Mouse (Mus musculus) CH12.LX (cell line): ENCODE results near the gene Spsb2. TPM values are rescaled to one million over a fixed set of nuclear protein-coding genes. Genes with fewer than 3 reads are reported as not detected.

Experiments used
- DNase-seq: peaks from one replicate; pipeline ENCODE4 v3.0.0-alpha.2; 2013; ENCODE audit errors: extremely low read depth
- H3K27ac ChIP-seq: 2 replicates; pipeline ENCODE4 v1.5.1; 2012; ENCODE audit warnings: low read depth, mild to moderate bottlenecking, control low read depth, moderate library complexity; ENCODE audit not compliant: insufficient read depth
- H3K27me3 ChIP-seq: replicated peaks from 2 replicates; pipeline ENCODE3; 2012; ENCODE audit warnings: inconsistent platforms
- H3K36me3 ChIP-seq, 2 experiments: replicated peaks in 1 of 2; 2 replicates each; pipeline versions ENCODE3 to v1.6.1; 2012; ENCODE audit warnings: inconsistent platforms in 1 of 2, low read length in 1 of 2, mild to moderate bottlenecking in 1 of 2, mixed read lengths in 1 of 2, moderate library complexity in 1 of 2; ENCODE audit not compliant: control insufficient read depth in 1 of 2, insufficient read depth in 1 of 2
- H3K4me1 ChIP-seq, 2 experiments: 2 replicates each; pipeline ENCODE4 v1.6.1; 2012; ENCODE audit warnings: inconsistent platforms in 1 of 2, moderate library complexity in 1 of 2; ENCODE audit not compliant: insufficient read depth in 2 of 2, control insufficient read depth in 1 of 2
- H3K4me2 ChIP-seq: 2 replicates; pipeline ENCODE4 v1.6.1; 2012; ENCODE audit warnings: low read depth, mild to moderate bottlenecking, control low read depth; ENCODE audit not compliant: poor library complexity, insufficient read depth, severe bottlenecking
- H3K4me3 ChIP-seq, 3 experiments: fragments of 150-350 bp in 1 of 3; sonication (generic) in 1 of 3; replicated peaks in 1 of 3; 2 replicates each; pipeline versions ENCODE3 to v1.5.1; 2011 to 2012; ENCODE audit warnings: low read depth in 2 of 3, low read length in 2 of 3, mild to moderate bottlenecking in 2 of 3, moderate library complexity in 2 of 3, control low read depth in 1 of 3, improper control_type of control experiment in 1 of 3, inconsistent platforms in 1 of 3, mixed read lengths in 1 of 3; ENCODE audit not compliant: poor library complexity in 1 of 3
- H3K79me2 ChIP-seq: replicated peaks from 2 replicates; pipeline ENCODE4 v1.6.1; 2012; ENCODE audit warnings: mild to moderate bottlenecking, moderate library complexity; ENCODE audit not compliant: control insufficient read depth, poor library complexity, insufficient read depth, severe bottlenecking; ENCODE audit errors: extremely low read depth
- H3K9ac ChIP-seq: 2 replicates; pipeline ENCODE4 v1.6.1; 2012; ENCODE audit warnings: low read depth, mild to moderate bottlenecking, control low read depth, moderate library complexity; ENCODE audit not compliant: insufficient read depth
- H3K9me3 ChIP-seq: replicated peaks from 2 replicates; pipeline ENCODE3; 2012; ENCODE audit warnings: low read length, inconsistent platforms, mixed read lengths
- BHLHE40 ChIP-seq: IDR thresholded peaks from 2 replicates; pipeline ENCODE4 v1.6.1; 2011; ENCODE audit warnings: mild to moderate bottlenecking, low read depth, low read length, improper control_type of control experiment
- CHD2 ChIP-seq: IDR thresholded peaks from 2 replicates; pipeline ENCODE4 v1.6.1; 2011; ENCODE audit warnings: low read length, improper control_type of control experiment
- CTCF ChIP-seq, 2 experiments: IDR thresholded peaks in 1 of 2; conservative IDR thresholded peaks in 1 of 2; 2 replicates each; pipeline ENCODE4 v1.5.1; 2011 to 2012; ENCODE audit warnings: low read depth in 2 of 2, low read length in 2 of 2, improper control_type of control experiment in 1 of 2, inconsistent platforms in 1 of 2, mild to moderate bottlenecking in 1 of 2, moderate library complexity in 1 of 2
- ELF1 ChIP-seq: IDR thresholded peaks from 2 replicates; pipeline ENCODE4 v1.6.1; 2014; ENCODE audit warnings: low read depth, mild to moderate bottlenecking, inconsistent platforms, low read length, improper control_type of control experiment
- HCFC1 ChIP-seq: IDR thresholded peaks from 2 replicates; pipeline ENCODE4 v1.6.1; 2012; ENCODE audit warnings: low read depth, mild to moderate bottlenecking, inconsistent platforms, low read length, improper control_type of control experiment
- IRF4 ChIP-seq: IDR thresholded peaks from 2 replicates; pipeline ENCODE4 v1.6.1; 2014; ENCODE audit warnings: low read depth, mild to moderate bottlenecking, inconsistent platforms, low read length, improper control_type of control experiment
- MEF2A ChIP-seq: IDR thresholded peaks from 2 replicates; pipeline ENCODE4 v1.6.1; 2014; ENCODE audit warnings: low read depth, mild to moderate bottlenecking, inconsistent platforms, low read length, improper control_type of control experiment, borderline replicate concordance
- MXI1 ChIP-seq: IDR thresholded peaks from 2 replicates; pipeline ENCODE4 v1.6.1; 2011; ENCODE audit warnings: mild to moderate bottlenecking, low read depth, low read length, improper control_type of control experiment
- MYC ChIP-seq: IDR thresholded peaks from 2 replicates; pipeline ENCODE4 v1.6.1; 2011; ENCODE audit warnings: low read depth, mild to moderate bottlenecking, improper control_type of control experiment, low read length
- NELFE ChIP-seq: IDR thresholded peaks from 2 replicates; pipeline ENCODE4 v1.6.1; 2011; ENCODE audit warnings: low read depth, low read length, improper control_type of control experiment
- POLR2A ChIP-seq: IDR thresholded peaks from 2 replicates; pipeline ENCODE4 v1.6.1; 2011; ENCODE audit warnings: low read depth, mild to moderate bottlenecking, improper control_type of control experiment, low read length
- RCOR1 ChIP-seq: conservative IDR thresholded peaks from 2 replicates; pipeline ENCODE4 v1.6.1; 2012; ENCODE audit warnings: low read depth, mild to moderate bottlenecking, inconsistent platforms, low read length, improper control_type of control experiment
- TBP ChIP-seq: conservative IDR thresholded peaks from 2 replicates; pipeline ENCODE4 v1.6.1; 2011; ENCODE audit warnings: low read depth, low read length, improper control_type of control experiment
- USF1 ChIP-seq: IDR thresholded peaks from 2 replicates; pipeline ENCODE4 v1.6.1; 2014; ENCODE audit warnings: low read depth, mild to moderate bottlenecking, inconsistent platforms, low read length, improper control_type of control experiment
- USF2 ChIP-seq: conservative IDR thresholded peaks from 2 replicates; pipeline ENCODE4 v1.6.1; 2011; ENCODE audit warnings: low read depth, low read length, improper control_type of control experiment
- ZMIZ1 ChIP-seq: IDR thresholded peaks from 2 replicates; pipeline ENCODE4 v1.6.1; 2012; ENCODE audit warnings: low read depth, mild to moderate bottlenecking, inconsistent platforms, low read length, improper control_type of control experiment
- ZNF384 ChIP-seq: IDR thresholded peaks from 2 replicates; pipeline ENCODE4 v1.6.1; 2012; ENCODE audit warnings: low read depth, low read length, improper control_type of control experiment, inconsistent platforms
- dilution Hi-C: fragments of 300-500 bp; cut with MboI; formaldehyde crosslinking; loops from 2 replicates; pipeline ENCODE4 v1.14.3; 2020; ENCODE audit warnings: low sequenced_read_pairs; ENCODE audit not compliant: extremely low pct_unique_long_range_greater_than_20kb, extremely low pct_ligation_motif_present
- in situ Hi-C: fragments of 300-500 bp; cut with MboI; formaldehyde crosslinking; loops from 3 replicates; pipeline ENCODE4 v1.14.3; 2019; ENCODE audit warnings: low sequenced_read_pairs, low pct_ligation_motif_present, low pct_unique_long_range_greater_than_20kb, mixed read lengths
- polyA plus RNA-seq: library from polyadenylated mRNA; unstranded; fragments of >175 nt; gene quantifications from 2 replicates; pipeline ENCODE4 v1.2.1, GENCODE M21; 2012; ENCODE audit warnings: low read depth; ENCODE audit not compliant: insufficient read length
- total RNA-seq, 2 experiments: library from RNA; depleted of rRNA; stranded (reverse); fragments of 300-350 nt in 1 of 2; fragments of >200 nt in 1 of 2; gene quantifications; 2 replicates each; pipeline ENCODE4 v1.2.3; 2012 to 2014

Spsb2 gene
- total and polyA plus RNA-seq, 3 experiments = 2.4 to 3.3 TPM; not detected in 1

DNA sequence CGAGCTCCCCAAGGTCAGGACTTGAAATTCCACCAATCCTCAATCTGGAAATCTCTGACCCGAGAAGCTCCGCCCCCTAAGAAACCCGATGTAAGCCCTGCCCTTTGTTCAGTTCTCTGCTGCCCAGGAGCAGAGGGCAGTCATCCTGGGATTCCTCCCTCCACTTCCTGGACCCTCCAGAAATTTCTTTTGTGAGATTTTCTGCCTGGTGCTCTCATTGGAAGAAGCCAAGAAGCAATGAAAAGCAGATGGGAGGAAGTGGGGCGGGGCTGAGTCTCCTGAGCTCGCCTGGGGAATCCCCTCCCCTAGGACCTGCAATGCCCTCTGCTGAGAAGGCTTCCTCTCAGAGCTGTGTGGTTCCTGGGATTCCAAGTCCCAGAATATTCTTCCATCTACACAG is 26.0 kb upstream of the Spsb2 start (continued):
- peak; percentile 53; the same call in 1 of the 2 replicates for TF ChIP-seq RCOR1
- TF ChIP-seq ELF1 = peak; percentile 78
- peak; percentile 54; the same call in 1 of the 2 replicates for TF ChIP-seq MXI1
- no peak for TF ChIP-seq USF1
- peak; percentile 58 for TF ChIP-seq HCFC1
- TF ChIP-seq IRF4 = peak; percentile 52; the same call in 1 of the 2 replicates
- no peak for TF ChIP-seq ZNF384
- no peak for TF ChIP-seq MEF2A
- no peak for TF ChIP-seq USF2

DNA sequence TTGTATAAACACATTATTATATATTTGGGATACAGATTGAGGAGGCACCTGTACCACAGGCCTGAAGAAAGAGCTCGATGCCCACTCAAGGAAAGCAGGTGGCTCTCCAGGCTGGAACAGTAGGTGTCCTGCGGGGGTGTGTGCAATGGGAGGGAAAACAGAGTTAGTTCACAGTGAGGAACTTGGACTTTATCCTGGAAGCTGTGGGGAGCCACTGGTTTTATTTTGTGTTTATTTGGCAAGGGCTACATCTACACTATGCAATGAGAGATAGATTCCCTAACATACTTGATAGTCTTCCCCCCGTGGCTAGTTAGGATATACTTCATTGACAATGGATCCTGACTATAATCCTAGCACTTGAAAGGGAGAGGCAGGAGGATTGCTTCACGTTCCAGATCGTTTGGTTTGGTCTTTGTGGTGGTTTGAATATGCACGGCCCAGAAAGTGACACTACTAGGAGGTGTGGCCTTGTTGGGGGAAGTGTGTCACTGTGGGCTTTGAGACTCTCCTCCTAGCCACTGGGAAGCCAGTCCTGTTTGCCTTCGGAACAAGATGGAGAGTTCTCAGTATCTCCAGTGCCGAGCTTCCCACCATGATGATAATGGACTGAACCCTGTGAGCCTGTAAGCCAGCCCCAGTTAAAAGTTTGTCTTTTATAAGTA is 21.6 kb upstream of the Spsb2 start:
- H3K36me3 ChIP-seq = peaks cover 0 to 9% of the 10 kb centered on the region in 2 experiments
- TF ChIP-seq ZMIZ1 = 0 out of 2 replicates have a peak, but pooled peaks have one; percentile 31
- TF ChIP-seq NELFE = 0 out of 2 replicates have a peak, but pooled peaks have one; percentile 42
- no peak for TF ChIP-seq CHD2
- peak; percentile 19; the same call in 1 of the 2 replicates for TF ChIP-seq MEF2A
- TF ChIP-seq TBP = peak; percentile 85
- peak; percentile 75 for TF ChIP-seq POLR2A
- peak; percentile 39; the same call in 1 of the 2 replicates for TF ChIP-seq ELF1
- no peak for TF ChIP-seq MYC
- peak; percentile 55; the same call in 1 of the 2 replicates for TF ChIP-seq MXI1
- peak; percentile 41 for TF ChIP-seq BHLHE40
- TF ChIP-seq, all 38 proteins: peak for 8
- Histone ChIP-seq H3K9ac (peak overlapping the region; percentile 53), H3K27me3 (no peaks in the 10 kb centered on the region), H3K4me1 (peaks cover 7 to 22% of the 10 kb centered on the region in 2 experiments; a peak in 3 of 4 replicates), H3K27ac (no peak overlapping the region), H3K79me2 (no peaks in the 10 kb centered on the region), H3K4me2 (no peak overlapping the region; the same call in 1 of the 2 replicates), H3K9me3 (no peaks in the 10 kb centered on the region), H3K4me3 (peak overlapping the region in 2 of 3 experiments; percentile 42 to 50)
- in situ Hi-C loops = no loop called here
- DNase-seq = peak; percentile 76
- dilution Hi-C loops = no loop called here

DNA sequence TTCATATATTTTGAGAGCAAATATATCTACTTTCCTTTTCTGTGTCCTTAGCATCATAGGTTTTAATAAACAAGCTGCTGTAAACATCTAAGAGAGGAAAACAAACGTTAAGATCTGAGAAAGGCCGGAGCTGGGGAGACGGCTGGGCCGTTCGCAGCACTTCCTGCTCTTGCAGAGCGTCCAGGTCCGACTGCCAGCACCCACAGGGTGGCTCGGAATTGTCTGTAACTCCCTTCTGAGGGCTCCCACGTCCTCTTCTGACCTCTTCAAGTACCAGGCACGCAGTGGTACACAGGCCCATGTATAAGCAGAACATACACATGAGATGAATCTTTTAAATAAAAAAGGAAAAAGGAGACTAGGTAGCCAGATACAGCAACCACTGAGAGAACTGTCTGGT is 20.7 kb upstream of the Spsb2 start:
- Histone ChIP-seq H3K27me3 (no peaks in the 10 kb centered on the region), H3K9ac (no peak overlapping the region), H3K79me2 (no peaks in the 10 kb centered on the region), H3K4me2 (peak overlapping the region; percentile 40; the same call in 1 of the 2 replicates), H3K4me1 (peaks cover 6 to 21% of the 10 kb centered on the region in 2 experiments; a peak in 3 of 4 replicates), H3K27ac (no peak overlapping the region), H3K9me3 (no peaks in the 10 kb centered on the region), H3K4me3 (peak overlapping the region in 2 of 3 experiments; percentile 42 to 50), H3K36me3 (peaks cover 0 to 9% of the 10 kb centered on the region in 2 experiments)
- DNase-seq = no peak
- TF ChIP-seq CTCF (conservative IDR thresholded peaks at IDR 0.05 in 1 of 2, IDR thresholded peaks at IDR 0.05 in 1 of 2; ENCODE audit: low read depth in 2 of 2, low read length in 2 of 2) = no peak
- in situ Hi-C loops (no loop called here), dilution Hi-C loops (no loop called here)
